Mouse (Mus musculus) liver, postnatal 0 days (tissue): ENCODE data around the gene Tmed5.
A peak's percentile ranks its signal among the peaks of the same experiment; 100 is the strongest.

Experiments used
- CTCF ChIP-seq: sonication (generic); IDR thresholded peaks from 2 replicates; pipeline ENCODE4 v1.5.1; 2016; ENCODE audit warnings: antibody characterized with exemption, low read depth
- EP300 ChIP-seq: IDR thresholded peaks from 2 replicates; pipeline ENCODE4 v1.6.1; 2016; ENCODE audit warnings: antibody characterized with exemption, low read depth, mild to moderate bottlenecking

DNA sequence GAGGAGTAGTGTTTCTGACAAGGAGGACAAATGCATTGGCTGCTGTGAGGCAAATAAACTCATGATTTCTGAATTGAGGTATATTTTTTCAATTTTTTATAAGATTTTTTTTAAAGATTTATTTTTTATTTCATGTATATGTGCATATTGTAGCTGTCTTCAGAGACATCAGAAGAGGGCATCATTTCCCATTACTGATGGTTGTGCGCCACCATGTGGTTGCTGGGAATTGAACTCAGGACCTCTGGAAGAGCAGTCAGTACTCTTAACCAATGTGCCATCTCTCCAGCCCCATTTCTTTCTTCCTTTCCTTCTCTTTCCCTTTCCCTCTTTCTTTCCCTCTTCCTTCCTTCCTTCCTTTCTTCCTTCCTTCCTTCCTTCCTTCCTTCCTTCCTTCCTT is 31.3 kb upstream of the Tmed5 start:
- peak; percentile 68 for TF ChIP-seq CTCF
- no peak for TF ChIP-seq EP300
